Mouse (Mus musculus) CH12.LX (cell line): ENCODE measurements at regions not wholly inside any gene's neighbourhood (a gene's known extent, or its start where the extent isn't known, plus 50 kb on each side); places are given as distances from the start of the nearest gene placed in this dataset.

ENCODE experiments used
- DNase-seq: peaks from one replicate; pipeline ENCODE4 v3.0.0-alpha.2; 2013; ENCODE audit errors: extremely low read depth
- H3K27ac ChIP-seq: 2 replicates; pipeline ENCODE4 v1.5.1; 2012; ENCODE audit warnings: low read depth, mild to moderate bottlenecking, control low read depth, moderate library complexity; ENCODE audit not compliant: insufficient read depth
- H3K27me3 ChIP-seq: replicated peaks from 2 replicates; pipeline ENCODE3; 2012; ENCODE audit warnings: inconsistent platforms
- H3K36me3 ChIP-seq, 2 experiments: replicated peaks in 1 of 2; 2 replicates each; pipeline versions ENCODE3 to v1.6.1; 2012; ENCODE audit warnings: inconsistent platforms in 1 of 2, low read length in 1 of 2, mild to moderate bottlenecking in 1 of 2, mixed read lengths in 1 of 2, moderate library complexity in 1 of 2; ENCODE audit not compliant: control insufficient read depth in 1 of 2, insufficient read depth in 1 of 2
- H3K4me1 ChIP-seq, 2 experiments: 2 replicates each; pipeline ENCODE4 v1.6.1; 2012; ENCODE audit warnings: inconsistent platforms in 1 of 2, moderate library complexity in 1 of 2; ENCODE audit not compliant: insufficient read depth in 2 of 2, control insufficient read depth in 1 of 2
- H3K4me2 ChIP-seq: 2 replicates; pipeline ENCODE4 v1.6.1; 2012; ENCODE audit warnings: low read depth, mild to moderate bottlenecking, control low read depth; ENCODE audit not compliant: poor library complexity, insufficient read depth, severe bottlenecking
- H3K4me3 ChIP-seq, 3 experiments: fragments of 150-350 bp in 1 of 3; sonication (generic) in 1 of 3; replicated peaks in 1 of 3; 2 replicates each; pipeline versions ENCODE3 to v1.5.1; 2011 to 2012; ENCODE audit warnings: low read depth in 2 of 3, low read length in 2 of 3, mild to moderate bottlenecking in 2 of 3, moderate library complexity in 2 of 3, control low read depth in 1 of 3, improper control_type of control experiment in 1 of 3, inconsistent platforms in 1 of 3, mixed read lengths in 1 of 3; ENCODE audit not compliant: poor library complexity in 1 of 3
- H3K79me2 ChIP-seq: replicated peaks from 2 replicates; pipeline ENCODE4 v1.6.1; 2012; ENCODE audit warnings: mild to moderate bottlenecking, moderate library complexity; ENCODE audit not compliant: control insufficient read depth, poor library complexity, insufficient read depth, severe bottlenecking; ENCODE audit errors: extremely low read depth
- H3K9ac ChIP-seq: 2 replicates; pipeline ENCODE4 v1.6.1; 2012; ENCODE audit warnings: low read depth, mild to moderate bottlenecking, control low read depth, moderate library complexity; ENCODE audit not compliant: insufficient read depth
- H3K9me3 ChIP-seq: replicated peaks from 2 replicates; pipeline ENCODE3; 2012; ENCODE audit warnings: low read length, inconsistent platforms, mixed read lengths
- BHLHE40 ChIP-seq: IDR thresholded peaks from 2 replicates; pipeline ENCODE4 v1.6.1; 2011; ENCODE audit warnings: mild to moderate bottlenecking, low read depth, low read length, improper control_type of control experiment
- CHD1 ChIP-seq: IDR thresholded peaks from 2 replicates; pipeline ENCODE4 v1.6.1; 2012; ENCODE audit warnings: low read depth, low read length, improper control_type of control experiment, inconsistent platforms
- CHD2 ChIP-seq: IDR thresholded peaks from 2 replicates; pipeline ENCODE4 v1.6.1; 2011; ENCODE audit warnings: low read length, improper control_type of control experiment
- E2F4 ChIP-seq: IDR thresholded peaks from 2 replicates; pipeline ENCODE4 v1.6.1; 2011; ENCODE audit warnings: low read depth, low read length, improper control_type of control experiment; ENCODE audit not compliant: insufficient replicate concordance
- ELF1 ChIP-seq: IDR thresholded peaks from 2 replicates; pipeline ENCODE4 v1.6.1; 2014; ENCODE audit warnings: low read depth, mild to moderate bottlenecking, inconsistent platforms, low read length, improper control_type of control experiment
- EP300 ChIP-seq: IDR thresholded peaks from 2 replicates; pipeline ENCODE4 v1.6.1; 2011; ENCODE audit warnings: low read length, improper control_type of control experiment
- ETS1 ChIP-seq: conservative IDR thresholded peaks from 2 replicates; pipeline ENCODE4 v1.6.1; 2012; ENCODE audit warnings: low read depth, mild to moderate bottlenecking, inconsistent platforms, low read length, improper control_type of control experiment, moderate library complexity
- GABPA ChIP-seq: IDR thresholded peaks from 2 replicates; pipeline ENCODE4 v1.6.1; 2012; ENCODE audit warnings: low read depth, low read length, improper control_type of control experiment, inconsistent platforms; ENCODE audit not compliant: insufficient replicate concordance
- HCFC1 ChIP-seq: IDR thresholded peaks from 2 replicates; pipeline ENCODE4 v1.6.1; 2012; ENCODE audit warnings: low read depth, mild to moderate bottlenecking, inconsistent platforms, low read length, improper control_type of control experiment
- JUN ChIP-seq: IDR thresholded peaks from 2 replicates; pipeline ENCODE4 v1.6.1; 2011; ENCODE audit warnings: low read depth, mild to moderate bottlenecking, low read length, improper control_type of control experiment, moderate library complexity; ENCODE audit not compliant: insufficient read depth
- JUND ChIP-seq: conservative IDR thresholded peaks from 2 replicates; pipeline ENCODE4 v1.6.1; 2011; ENCODE audit warnings: low read depth, low read length, improper control_type of control experiment
- KAT2A ChIP-seq: IDR thresholded peaks from 2 replicates; pipeline ENCODE4 v1.6.1; 2012; ENCODE audit warnings: low read length, improper control_type of control experiment, inconsistent platforms; ENCODE audit not compliant: insufficient replicate concordance
- MAFK ChIP-seq: IDR thresholded peaks from 2 replicates; pipeline ENCODE4 v1.6.1; 2011; ENCODE audit warnings: low read length, improper control_type of control experiment; ENCODE audit not compliant: insufficient replicate concordance
- MAX ChIP-seq: IDR thresholded peaks from 2 replicates; pipeline ENCODE4 v1.6.1; 2011; ENCODE audit warnings: low read length, improper control_type of control experiment
- MAZ ChIP-seq: IDR thresholded peaks from 2 replicates; pipeline ENCODE4 v1.6.1; 2012; ENCODE audit warnings: low read depth, mild to moderate bottlenecking, inconsistent platforms, low read length, improper control_type of control experiment, moderate library complexity
- MEF2A ChIP-seq: IDR thresholded peaks from 2 replicates; pipeline ENCODE4 v1.6.1; 2014; ENCODE audit warnings: low read depth, mild to moderate bottlenecking, inconsistent platforms, low read length, improper control_type of control experiment, borderline replicate concordance
- MXI1 ChIP-seq: IDR thresholded peaks from 2 replicates; pipeline ENCODE4 v1.6.1; 2011; ENCODE audit warnings: mild to moderate bottlenecking, low read depth, low read length, improper control_type of control experiment
- MYC ChIP-seq: IDR thresholded peaks from 2 replicates; pipeline ENCODE4 v1.6.1; 2011; ENCODE audit warnings: low read depth, mild to moderate bottlenecking, improper control_type of control experiment, low read length
- NELFE ChIP-seq: IDR thresholded peaks from 2 replicates; pipeline ENCODE4 v1.6.1; 2011; ENCODE audit warnings: low read depth, low read length, improper control_type of control experiment
- NRF1 ChIP-seq: IDR thresholded peaks from 2 replicates; pipeline ENCODE4 v1.6.1; 2014; ENCODE audit warnings: low read depth, mild to moderate bottlenecking, inconsistent platforms, low read length, improper control_type of control experiment, moderate library complexity
- PAX5 ChIP-seq: IDR thresholded peaks from 2 replicates; pipeline ENCODE4 v1.6.1; 2012; ENCODE audit warnings: low read length, inconsistent platforms, mixed read lengths
- POLR2A ChIP-seq: IDR thresholded peaks from 2 replicates; pipeline ENCODE4 v1.6.1; 2011; ENCODE audit warnings: low read depth, mild to moderate bottlenecking, improper control_type of control experiment, low read length
- RAD21 ChIP-seq: IDR thresholded peaks from 2 replicates; pipeline ENCODE4 v1.6.1; 2011; ENCODE audit warnings: low read depth, mild to moderate bottlenecking, low read length, improper control_type of control experiment, moderate library complexity
- RCOR1 ChIP-seq: conservative IDR thresholded peaks from 2 replicates; pipeline ENCODE4 v1.6.1; 2012; ENCODE audit warnings: low read depth, mild to moderate bottlenecking, inconsistent platforms, low read length, improper control_type of control experiment
- SIN3A ChIP-seq: IDR thresholded peaks from 2 replicates; pipeline ENCODE4 v1.6.1; 2012; ENCODE audit warnings: low read length, improper control_type of control experiment, inconsistent platforms
- TBP ChIP-seq: conservative IDR thresholded peaks from 2 replicates; pipeline ENCODE4 v1.6.1; 2011; ENCODE audit warnings: low read depth, low read length, improper control_type of control experiment
- TCF12 ChIP-seq: IDR thresholded peaks from 2 replicates; pipeline ENCODE4 v1.6.1; 2014; ENCODE audit warnings: low read depth, mild to moderate bottlenecking, inconsistent platforms, low read length, improper control_type of control experiment
- UBTF ChIP-seq: IDR thresholded peaks from 2 replicates; pipeline ENCODE4 v1.6.1; 2012; ENCODE audit warnings: low read depth, mild to moderate bottlenecking, inconsistent platforms, low read length, improper control_type of control experiment, moderate library complexity
- USF1 ChIP-seq: IDR thresholded peaks from 2 replicates; pipeline ENCODE4 v1.6.1; 2014; ENCODE audit warnings: low read depth, mild to moderate bottlenecking, inconsistent platforms, low read length, improper control_type of control experiment
- USF2 ChIP-seq: conservative IDR thresholded peaks from 2 replicates; pipeline ENCODE4 v1.6.1; 2011; ENCODE audit warnings: low read depth, low read length, improper control_type of control experiment
- ZC3H11A ChIP-seq: IDR thresholded peaks from 2 replicates; pipeline ENCODE4 v1.6.1; 2012; ENCODE audit warnings: low read depth, mild to moderate bottlenecking, inconsistent platforms, low read length, improper control_type of control experiment
- ZMIZ1 ChIP-seq: IDR thresholded peaks from 2 replicates; pipeline ENCODE4 v1.6.1; 2012; ENCODE audit warnings: low read depth, mild to moderate bottlenecking, inconsistent platforms, low read length, improper control_type of control experiment
- ZNF384 ChIP-seq: IDR thresholded peaks from 2 replicates; pipeline ENCODE4 v1.6.1; 2012; ENCODE audit warnings: low read depth, low read length, improper control_type of control experiment, inconsistent platforms
- dilution Hi-C: fragments of 300-500 bp; cut with MboI; formaldehyde crosslinking; loops from 2 replicates; pipeline ENCODE4 v1.14.3; 2020; ENCODE audit warnings: low sequenced_read_pairs; ENCODE audit not compliant: extremely low pct_unique_long_range_greater_than_20kb, extremely low pct_ligation_motif_present
- in situ Hi-C: fragments of 300-500 bp; cut with MboI; formaldehyde crosslinking; loops from 3 replicates; pipeline ENCODE4 v1.14.3; 2019; ENCODE audit warnings: low sequenced_read_pairs, low pct_ligation_motif_present, low pct_unique_long_range_greater_than_20kb, mixed read lengths

GRCm38 (mm10) chr19:32950794-32951193 lies 193.5 kb downstream of the Pten start:
- no peak overlapping the region for H3K4me3 ChIP-seq
- H3K27me3 ChIP-seq: no peaks in the 10 kb centered on the region
- no peaks in the 10 kb centered on the region for H3K36me3 ChIP-seq
- no peak overlapping the region for H3K9ac ChIP-seq
- peak; percentile 74 for DNase-seq
- peaks cover 24 to 52% of the 10 kb centered on the region in 2 experiments for H3K4me1 ChIP-seq
- no peak overlapping the region for H3K27ac ChIP-seq
- H3K79me2 ChIP-seq: no peaks in the 10 kb centered on the region
- dilution Hi-C loops (no loop called here), in situ Hi-C loops (loop anchor here (10.0 kb wide), 1 partner anchor 274 kb away; no protein-coding TSS in a partner anchor)
- no peaks in the 10 kb centered on the region for H3K9me3 ChIP-seq
- H3K4me2 ChIP-seq: no peak overlapping the region
- TF ChIP-seq TBP (no peak), USF2 (no peak), TCF12 (peak; percentile 73), JUND (no peak), CHD1 (no peak), ZNF384 (no peak), ETS1 (peak; percentile 45; the same call in 1 of the 2 replicates), EP300 (peak; percentile 61), NELFE (no peak), NRF1 (no peak), ZC3H11A (no peak), ELF1 (no peak), RCOR1 (no peak), UBTF (no peak), E2F4 (no peak), MAFK (no peak), HCFC1 (peak; percentile 18; the same call in 1 of the 2 replicates), USF1 (no peak), CHD2 (peak; percentile 81), KAT2A (no peak), MAX (no peak), SIN3A (no peak), MEF2A (0 out of 2 replicates have a peak, but pooled peaks have one; percentile 30), ZMIZ1 (no peak), MYC (no peak), PAX5 (no peak), RAD21 (no peak; the same call in 1 of the 2 replicates), POLR2A (0 out of 2 replicates have a peak, but pooled peaks have one; percentile 25), GABPA (no peak), JUN (no peak), MXI1 (no peak), BHLHE40 (0 out of 2 replicates have a peak, but pooled peaks have one; percentile 28), MAZ (0 out of 2 replicates have a peak, but pooled peaks have one; percentile 57)
